ENCODE assay signal across 10 mouse cellular contexts in genomic region chr4:141312513-141313131, GRCm38 (mm10). TPM values are rescaled to one million over a fixed set of nuclear protein-coding genes. Genes with fewer than 3 reads are reported as not detected.
DNase-seq lines count a peak whose midpoint lies in the region; ATAC-seq and TF ChIP-seq lines count a peak whose summit lies in the region.
"Had no signal": no experiment of that assay in that cellular context is flagged by ENCODE, and none has a peak within 500 bp of the region (broad histone marks: within the 10 kb centered on the region; RNA-seq: fewer than 3 reads in every experiment).

No protein-coding gene starts in this region.

- peak; percentile 45 for DNase-seq in lung, embryonic 14.5 days
- DNase-seq in lung, postnatal 14 days: no peak
- DNase-seq in kidney, postnatal 14 days: peak; percentile 57
- no peak for DNase-seq in right cerebral cortex, postnatal 10 days (ENCODE audit: low spot score in 2 of 2)
- no peak for DNase-seq in cerebellum, adult 9-11 months
- DNase-seq: adrenal gland, adult 2 months; cerebellum, adult 11-12 months had no signal

- peaks cover 25% of the 10 kb centered on the region for H3K36me3 ChIP-seq in lung, embryonic 14.5 days (ENCODE audit: insufficient read depth)
- H3K36me3 ChIP-seq in intestine, embryonic 16.5 days (ENCODE audit: control insufficient read depth, insufficient read depth, low read length): no peaks in the 10 kb centered on the region
- peaks cover 4% of the 10 kb centered on the region for H3K36me3 ChIP-seq in stomach, embryonic 14.5 days (ENCODE audit: control insufficient read depth, insufficient read depth, low read length)

- WGBS in lung, embryonic 14.5 days: 58% methylated on average over 17 of the region's 17 CpGs
- WGBS in intestine, embryonic 16.5 days: 57% methylated on average over 17 of the region's 17 CpGs
- 67% methylated on average over 17 of the region's 17 CpGs for WGBS in stomach, embryonic 14.5 days

- TF ChIP-seq CTCF in lung, embryonic 14.5 days (IDR thresholded peaks at IDR 0.05; ENCODE audit: low read depth): no peak; the same call in 1 of the 2 replicates

- ATAC-seq in lung, embryonic 14.5 days (ENCODE audit: insufficient read depth): peak; percentile 19; the same call in 1 of the 2 replicates
- peak; percentile 80 for ATAC-seq in intestine, embryonic 16.5 days
- ATAC-seq in stomach, embryonic 14.5 days (ENCODE audit: insufficient number of reproducible peaks, insufficient read depth, low FRiP score, low read depth): peak; percentile 53

- peak overlapping the region; percentile 85 for H3K27ac ChIP-seq in lung, embryonic 14.5 days (ENCODE audit: low read depth)
- H3K27ac ChIP-seq in intestine, embryonic 16.5 days (ENCODE audit: low read length): peak overlapping the region; percentile 77
- peak overlapping the region; percentile 78; the same call in 1 of the 2 replicates for H3K27ac ChIP-seq in stomach, embryonic 14.5 days (ENCODE audit: low read length)
- H3K27ac ChIP-seq: hindbrain, embryonic 14.5 days had no signal

- H3K4me1 ChIP-seq in lung, embryonic 14.5 days (ENCODE audit: insufficient read depth): peaks cover 14% of the 10 kb centered on the region
- peaks cover 57% of the 10 kb centered on the region for H3K4me1 ChIP-seq in intestine, embryonic 16.5 days (ENCODE audit: control insufficient read depth, insufficient read depth, low read length)
- H3K4me1 ChIP-seq in stomach, embryonic 14.5 days (ENCODE audit: control insufficient read depth, insufficient read depth, low read length): peaks cover 45% of the 10 kb centered on the region

- H3K9ac ChIP-seq in lung, embryonic 14.5 days: no peak overlapping the region
- peak overlapping the region; percentile 23; the same call in 1 of the 2 replicates for H3K9ac ChIP-seq in intestine, embryonic 16.5 days (ENCODE audit: low read depth, low read length)
- H3K9ac ChIP-seq in stomach, embryonic 14.5 days (replicated peaks; ENCODE audit: low read depth, low read length): no peak overlapping the region
- H3K9ac ChIP-seq: hindbrain, embryonic 14.5 days had no signal

- H3K4me2 ChIP-seq in lung, embryonic 14.5 days: peak overlapping the region; percentile 33
- 0 out of 2 replicates have a peak overlapping the region, but pooled peaks have one; percentile 11 for H3K4me2 ChIP-seq in intestine, embryonic 16.5 days (ENCODE audit: low read depth, low read length)
- 0 out of 2 replicates have a peak overlapping the region, but pooled peaks have one; percentile 2 for H3K4me2 ChIP-seq in stomach, embryonic 14.5 days (replicated peaks; ENCODE audit: low read depth, low read length)
- H3K4me2 ChIP-seq: hindbrain, embryonic 14.5 days had no signal

- H3K9me3 ChIP-seq in lung, embryonic 14.5 days (ENCODE audit: low read depth, low read length): no peaks in the 10 kb centered on the region
- H3K9me3 ChIP-seq in intestine, embryonic 16.5 days (ENCODE audit: control insufficient read depth, low read length): no peaks in the 10 kb centered on the region
- H3K9me3 ChIP-seq in stomach, embryonic 14.5 days (ENCODE audit: control insufficient read depth, low read depth, low read length): no peaks in the 10 kb centered on the region

- H3K27me3 ChIP-seq in lung, embryonic 14.5 days (ENCODE audit: insufficient read depth, low read length): no peaks in the 10 kb centered on the region
- no peaks in the 10 kb centered on the region for H3K27me3 ChIP-seq in intestine, embryonic 16.5 days (replicated peaks; ENCODE audit: control insufficient read depth, insufficient read depth, low read length)
- H3K27me3 ChIP-seq in stomach, embryonic 14.5 days (ENCODE audit: control insufficient read depth, insufficient read depth, low read length): no peaks in the 10 kb centered on the region

- H3K4me3 ChIP-seq in lung, embryonic 14.5 days (ENCODE audit: low read depth, low read length): no peak overlapping the region
- 0 out of 2 replicates have a peak overlapping the region, but pooled peaks have one; percentile 1 for H3K4me3 ChIP-seq in intestine, embryonic 16.5 days (ENCODE audit: low read length)
- no peak overlapping the region for H3K4me3 ChIP-seq in stomach, embryonic 14.5 days (ENCODE audit: low read depth, low read length)

RNA-seq across cellular contexts. Expression of gene Epha2, which starts 11.6 kb away (rescaled TPM):
- 6.9 and 7.6 TPM in 2 replicates for polyA plus RNA-seq in lung, embryonic 14.5 days (2014; fragmentation: Nextera tagmentation; extraction: Ambion mirVana)
- polyA plus RNA-seq in intestine, embryonic 16.5 days (2015; fragmentation: Nextera tagmentation; extraction: Ambion mirVana): 7.6 and 8.5 TPM in 2 replicates
- 2.8 and 3.4 TPM in 2 replicates for polyA plus RNA-seq in stomach, embryonic 14.5 days (2014; fragmentation: Nextera tagmentation; extraction: Ambion mirVana)

RNA-seq across cellular contexts. Expression of gene Fam131c, which starts 55.4 kb away (rescaled TPM):
- polyA plus RNA-seq in lung, embryonic 14.5 days (2014; fragmentation: Nextera tagmentation; extraction: Ambion mirVana): 3.2 and 4.2 TPM in 2 replicates
- polyA plus RNA-seq in intestine, embryonic 16.5 days (2015; fragmentation: Nextera tagmentation; extraction: Ambion mirVana): 1.5 and 1.6 TPM in 2 replicates
- polyA plus RNA-seq in stomach, embryonic 14.5 days (2014; fragmentation: Nextera tagmentation; extraction: Ambion mirVana): 4.3 and 4.4 TPM in 2 replicates

Comparison
In these comparisons a context has a peak if more than half of its experiments do, and no peak if none do; other contexts are left out.
1. DNase-seq: peak in lung, embryonic 14.5 days (single experiment) and kidney, postnatal 14 days (single experiment); none in lung, postnatal 14 days (single experiment), right cerebral cortex, postnatal 10 days (0 of 2) and cerebellum, adult 9-11 months (single experiment).
2. ATAC-seq: peak in every context shown above with its lines; median percentile 80 in intestine, embryonic 16.5 days; 53 in stomach, embryonic 14.5 days; 19 in lung, embryonic 14.5 days.
3. Peak in every context shown above with its lines, with median percentiles within 50 percentile points of each other: H3K27ac ChIP-seq and H3K4me2 ChIP-seq.